Mouse (Mus musculus): ENCODE data around the gene Serpina5. TPM values are rescaled to one million over a fixed set of nuclear protein-coding genes. Genes with fewer than 3 reads are reported as not detected.

Serpina5 gene
- polyA plus RNA-seq, 1 experiment from 2014 or later: not detected

DNA sequence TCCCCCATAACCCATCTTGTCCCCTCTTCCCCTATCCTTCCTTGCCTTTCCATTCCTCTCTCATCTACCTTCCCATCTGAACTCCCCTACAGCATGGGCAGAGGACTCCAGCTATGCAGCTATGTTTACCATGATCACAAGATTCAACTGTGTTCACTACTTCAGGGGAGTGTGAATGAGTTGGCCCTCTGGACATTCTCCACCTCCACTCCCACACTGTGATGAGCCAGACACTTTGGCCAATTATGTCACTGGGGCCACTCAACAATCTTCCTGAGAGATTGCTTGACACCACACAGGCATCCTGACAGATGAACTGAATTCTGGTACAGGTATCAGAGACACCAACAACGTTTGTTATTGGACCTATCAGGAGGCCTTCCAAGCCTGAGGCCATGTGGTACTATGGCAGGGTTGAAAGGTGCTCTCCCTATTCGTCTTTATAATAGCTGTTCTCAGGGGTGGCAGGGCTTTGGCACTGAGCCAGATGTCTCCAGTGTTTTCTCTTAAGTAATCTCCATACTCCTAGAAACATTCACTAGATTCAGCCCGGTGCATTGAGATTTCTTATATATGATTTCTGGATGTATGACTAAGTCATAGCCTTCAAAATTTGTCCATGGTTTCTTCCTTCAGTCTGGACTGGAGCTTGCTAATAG is 14.1 kb downstream of the Serpina5 start:
- ATAC-seq: no peak
- 46% methylated on average over 3 of the region's 3 CpGs for WGBS

DNA sequence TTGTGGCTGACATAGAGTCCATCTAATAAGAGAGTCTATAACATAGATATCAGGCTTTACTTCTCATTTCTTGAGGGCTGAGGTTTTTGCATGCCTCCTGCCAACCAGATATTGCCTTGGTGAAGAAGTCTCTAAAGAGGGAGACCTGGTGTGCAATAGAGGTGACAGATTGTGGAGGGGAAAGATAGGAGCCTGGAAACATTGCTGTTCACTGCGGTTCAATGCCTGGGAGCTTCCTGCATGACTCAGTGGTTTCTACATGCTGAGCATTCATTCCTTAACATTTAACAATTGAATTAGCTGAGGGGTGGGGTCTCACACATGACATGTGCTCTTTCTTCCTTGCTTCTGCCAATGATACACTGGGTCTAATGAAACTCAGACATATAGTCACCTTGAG is 22.2 kb downstream of the Serpina5 start:
- Histone ChIP-seq H3K9me3 (ENCODE audit: control insufficient read depth, low read length) (no peaks in the 10 kb centered on the region), H3K9ac (replicated peaks; ENCODE audit: low read depth, low read length) (no peak overlapping the region), H3K27me3 (replicated peaks; ENCODE audit: control insufficient read depth, insufficient read depth, low read length) (no peaks in the 10 kb centered on the region), H3K4me3 (replicated peaks; ENCODE audit: low read length) (no peak overlapping the region), H3K4me2 (ENCODE audit: low read length) (no peak overlapping the region), H3K4me1 (replicated peaks; ENCODE audit: control insufficient read depth, insufficient read depth, low read length) (no peaks in the 10 kb centered on the region), H3K36me3 (ENCODE audit: control insufficient read depth, insufficient read depth) (no peaks in the 10 kb centered on the region), H3K27ac (ENCODE audit: low read length) (no peak overlapping the region)
- no peak for ATAC-seq
- 92% methylated on average over 1 of the region's 1 CpGs for WGBS

More for the DNA sequence above, 14.1 kb downstream of the Serpina5 start:
- H3K9ac ChIP-seq (replicated peaks; ENCODE audit: low read depth, low read length): no peak overlapping the region
- H3K4me3 ChIP-seq (replicated peaks; ENCODE audit: low read length): no peak overlapping the region
- H3K27ac ChIP-seq (ENCODE audit: low read length): no peak overlapping the region
- H3K4me2 ChIP-seq (ENCODE audit: low read length): no peak overlapping the region
- H3K27me3 ChIP-seq (replicated peaks; ENCODE audit: control insufficient read depth, insufficient read depth, low read length): no peaks in the 10 kb centered on the region
- H3K36me3 ChIP-seq (ENCODE audit: control insufficient read depth, insufficient read depth): no peaks in the 10 kb centered on the region
- H3K9me3 ChIP-seq (ENCODE audit: control insufficient read depth, low read length): no peaks in the 10 kb centered on the region
- no peaks in the 10 kb centered on the region for H3K4me1 ChIP-seq (replicated peaks; ENCODE audit: control insufficient read depth, insufficient read depth, low read length)

DNA sequence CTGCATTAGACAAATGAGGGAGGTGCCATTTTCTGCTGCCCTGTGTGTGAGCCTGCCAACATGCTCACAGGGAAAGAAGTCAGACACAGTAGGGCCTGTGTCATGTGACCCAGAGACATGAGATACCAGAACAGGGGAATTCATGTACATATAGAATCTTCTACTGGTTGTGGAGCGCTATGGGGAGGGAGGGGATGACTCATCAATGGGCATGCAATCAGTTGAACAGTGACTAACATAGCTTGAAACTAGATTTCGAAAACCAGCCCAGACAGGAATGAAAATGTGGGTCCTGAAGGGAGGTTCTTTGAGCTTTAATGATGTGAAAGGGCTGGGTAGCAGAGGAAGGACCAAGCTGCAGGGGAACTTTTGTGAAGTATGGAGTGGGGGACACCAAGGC is 23.1 kb downstream of the Serpina5 start:
- H3K4me2 ChIP-seq (ENCODE audit: low read length): no peak overlapping the region
- no peak overlapping the region for H3K9ac ChIP-seq (replicated peaks; ENCODE audit: low read depth, low read length)
- H3K4me1 ChIP-seq (replicated peaks; ENCODE audit: control insufficient read depth, insufficient read depth, low read length): no peaks in the 10 kb centered on the region
- no peaks in the 10 kb centered on the region for H3K27me3 ChIP-seq (replicated peaks; ENCODE audit: control insufficient read depth, insufficient read depth, low read length)
- ATAC-seq: no peak
- H3K4me3 ChIP-seq (replicated peaks; ENCODE audit: low read length): no peak overlapping the region
- no peaks in the 10 kb centered on the region for H3K9me3 ChIP-seq (ENCODE audit: control insufficient read depth, low read length)
- H3K27ac ChIP-seq (ENCODE audit: low read length): no peak overlapping the region
- no peaks in the 10 kb centered on the region for H3K36me3 ChIP-seq (ENCODE audit: control insufficient read depth, insufficient read depth)
- 81% methylated on average over 2 of the region's 2 CpGs for WGBS

DNA sequence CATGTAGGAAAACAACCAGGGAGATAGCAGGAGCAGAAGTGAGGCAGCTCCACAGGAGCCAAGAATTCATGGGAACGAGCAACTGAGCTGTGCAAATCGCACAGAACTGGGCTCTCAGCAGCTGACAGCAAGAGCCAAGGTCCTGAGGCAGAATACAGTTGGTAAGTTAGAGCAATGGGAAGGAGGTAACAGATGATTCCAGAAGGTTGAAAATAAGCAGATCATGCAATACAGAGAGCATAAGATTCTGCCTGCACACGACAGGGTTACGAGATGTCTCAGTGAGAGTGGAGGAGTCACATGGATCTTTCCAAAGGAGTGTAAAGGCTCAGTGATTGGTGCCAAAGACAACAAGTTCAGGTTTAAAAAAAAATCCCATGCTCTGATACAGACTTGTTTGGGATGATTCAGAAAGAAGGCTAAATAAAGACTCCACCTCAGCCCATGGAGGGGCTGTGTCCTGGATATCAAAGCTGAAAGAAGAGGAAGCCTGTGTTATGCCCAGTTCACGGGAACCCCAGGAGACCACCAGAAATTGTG is 24.2 kb downstream of the Serpina5 start:
- Histone ChIP-seq H3K4me2 (ENCODE audit: low read length) (no peak overlapping the region), H3K36me3 (ENCODE audit: control insufficient read depth, insufficient read depth) (no peaks in the 10 kb centered on the region), H3K4me3 (replicated peaks; ENCODE audit: low read length) (no peak overlapping the region), H3K9ac (replicated peaks; ENCODE audit: low read depth, low read length) (no peak overlapping the region), H3K27me3 (replicated peaks; ENCODE audit: control insufficient read depth, insufficient read depth, low read length) (no peaks in the 10 kb centered on the region), H3K4me1 (replicated peaks; ENCODE audit: control insufficient read depth, insufficient read depth, low read length) (no peaks in the 10 kb centered on the region), H3K9me3 (ENCODE audit: control insufficient read depth, low read length) (no peaks in the 10 kb centered on the region), H3K27ac (ENCODE audit: low read length) (no peak overlapping the region)
- 91% methylated on average over 5 of the region's 5 CpGs for WGBS
- no peak for ATAC-seq

DNA sequence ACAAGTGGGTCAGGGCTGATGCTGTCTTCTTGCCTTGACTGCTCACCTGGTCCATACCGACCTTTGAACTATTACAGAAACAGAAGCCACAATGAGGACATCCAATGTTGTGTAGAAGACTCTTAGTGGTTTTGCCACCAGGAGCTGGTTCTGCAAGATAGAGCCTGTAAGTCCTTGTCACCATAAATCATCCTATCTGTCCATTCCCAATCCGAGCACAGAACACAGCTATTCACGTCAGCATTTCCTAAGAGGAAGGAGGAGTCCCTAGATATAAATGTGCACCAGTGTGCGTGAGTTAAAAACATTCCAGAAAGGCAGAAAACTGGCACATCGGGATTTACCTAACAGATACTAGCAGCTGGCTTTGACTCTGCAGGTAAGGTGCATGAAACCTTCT is 26.8 kb downstream of the Serpina5 start, which contains the start of gene Serpina3b:
TSS of gene Serpina3b (plus strand) at position 301 of the 400 bp plus-strand sequence.
- Histone ChIP-seq H3K9me3 (ENCODE audit: control insufficient read depth, low read length) (no peaks in the 10 kb centered on the region), H3K4me2 (ENCODE audit: low read length) (no peak within 1 kb of the TSS)
- 87% methylated on average over 5 of the region's 5 CpGs for WGBS

DNA sequence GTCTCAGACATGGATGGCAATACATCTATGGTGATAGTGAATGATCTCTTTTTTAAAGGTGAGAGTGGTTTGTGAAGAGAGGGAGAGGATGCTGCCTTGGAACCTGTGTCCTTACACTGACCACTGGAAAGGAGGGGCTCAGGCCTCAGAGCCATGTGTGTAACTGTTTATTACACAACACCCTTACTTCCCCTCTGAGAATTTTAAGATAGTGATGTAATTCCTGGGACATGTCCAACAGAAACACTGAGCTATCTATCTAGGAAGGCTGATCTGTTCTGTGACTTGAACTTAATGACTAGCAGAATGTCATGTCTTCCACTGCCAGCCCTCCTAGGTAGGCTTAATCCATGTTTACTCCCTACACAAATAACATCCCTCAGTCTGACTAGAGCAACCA is 30.1 kb downstream of the Serpina5 start:
- Histone ChIP-seq H3K9me3 (ENCODE audit: control insufficient read depth, low read length) (no peaks in the 10 kb centered on the region), H3K27me3 (replicated peaks; ENCODE audit: control insufficient read depth, insufficient read depth, low read length) (no peaks in the 10 kb centered on the region), H3K4me2 (ENCODE audit: low read length) (no peak overlapping the region), H3K27ac (ENCODE audit: low read length) (no peak overlapping the region), H3K4me3 (replicated peaks; ENCODE audit: low read length) (no peak overlapping the region), H3K9ac (replicated peaks; ENCODE audit: low read depth, low read length) (no peak overlapping the region), H3K36me3 (ENCODE audit: control insufficient read depth, insufficient read depth) (no peaks in the 10 kb centered on the region), H3K4me1 (replicated peaks; ENCODE audit: control insufficient read depth, insufficient read depth, low read length) (no peaks in the 10 kb centered on the region)
- no peak for ATAC-seq

More for the DNA sequence above, 26.8 kb downstream of the Serpina5 start, which contains the start of gene Serpina3b:
- Histone ChIP-seq H3K27ac (ENCODE audit: low read length) (no peak within 1 kb of the TSS), H3K4me3 (replicated peaks; ENCODE audit: low read length) (no peak within 1 kb of the TSS), H3K36me3 (ENCODE audit: control insufficient read depth, insufficient read depth) (no peaks in the 10 kb centered on the region), H3K27me3 (replicated peaks; ENCODE audit: control insufficient read depth, insufficient read depth, low read length) (no peaks in the 10 kb centered on the region), H3K9ac (replicated peaks; ENCODE audit: low read depth, low read length) (no peak within 1 kb of the TSS), H3K4me1 (replicated peaks; ENCODE audit: control insufficient read depth, insufficient read depth, low read length) (no peaks in the 10 kb centered on the region)
- ATAC-seq: no peak

DNA sequence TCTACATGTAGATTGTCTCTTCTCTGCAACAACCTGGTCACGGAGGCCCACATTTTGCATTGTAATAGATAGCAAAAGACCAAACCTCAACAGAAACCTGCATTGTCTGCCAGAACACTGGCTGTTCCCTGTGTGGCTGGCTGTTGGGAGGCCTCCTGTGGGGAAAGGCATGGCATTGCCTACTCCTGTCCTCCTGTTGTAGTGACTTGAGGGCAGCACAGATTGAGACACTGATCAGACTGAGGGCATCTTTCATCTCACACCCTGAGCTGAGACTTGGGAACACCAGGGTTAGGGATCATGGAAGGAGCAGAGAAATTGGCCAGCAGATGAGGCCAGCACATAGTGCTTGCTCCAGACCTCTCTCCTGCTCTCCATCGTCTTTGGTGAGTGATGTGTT is 37.3 kb downstream of the Serpina5 start:
- 82% methylated on average over 2 of the region's 2 CpGs for WGBS
- no peaks in the 10 kb centered on the region for H3K9me3 ChIP-seq (ENCODE audit: control insufficient read depth, low read length)
- ATAC-seq: no peak
- H3K9ac ChIP-seq (replicated peaks; ENCODE audit: low read depth, low read length): no peak overlapping the region
- H3K4me1 ChIP-seq (replicated peaks; ENCODE audit: control insufficient read depth, insufficient read depth, low read length): no peaks in the 10 kb centered on the region
- H3K27ac ChIP-seq (ENCODE audit: low read length): no peak overlapping the region
- no peaks in the 10 kb centered on the region for H3K36me3 ChIP-seq (ENCODE audit: control insufficient read depth, insufficient read depth)
- H3K27me3 ChIP-seq (replicated peaks; ENCODE audit: control insufficient read depth, insufficient read depth, low read length): no peaks in the 10 kb centered on the region
- H3K4me3 ChIP-seq (replicated peaks; ENCODE audit: low read length): no peak overlapping the region
- no peak overlapping the region for H3K4me2 ChIP-seq (ENCODE audit: low read length)

DNA sequence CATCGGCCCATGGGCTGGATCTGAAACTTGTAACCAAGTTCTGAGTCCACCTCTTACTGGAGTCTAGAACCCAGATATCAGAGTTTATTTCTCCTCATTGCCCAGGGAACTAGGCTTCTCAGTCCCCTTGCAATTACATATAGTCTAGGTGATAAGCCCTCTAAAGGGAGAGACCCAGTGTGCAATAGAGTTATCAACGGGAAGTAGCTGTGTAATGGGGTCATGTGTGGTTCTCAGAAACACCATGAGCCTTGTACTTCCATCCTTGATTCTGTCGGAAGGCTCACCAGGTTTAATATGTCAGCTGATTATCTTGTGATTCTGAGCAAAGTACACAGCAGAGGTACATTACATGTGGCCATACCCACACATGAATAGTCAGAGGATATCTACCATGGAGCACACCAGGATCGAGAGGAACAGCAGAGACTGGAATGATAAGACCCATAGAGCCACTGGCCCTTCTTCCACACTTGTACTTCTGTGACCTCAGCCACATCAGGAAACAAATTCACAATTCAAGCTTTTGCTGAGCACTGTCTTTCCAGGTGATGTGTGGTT is 39.7 kb downstream of the Serpina5 start:
- Histone ChIP-seq H3K4me3 (replicated peaks; ENCODE audit: low read length) (no peak overlapping the region), H3K36me3 (ENCODE audit: control insufficient read depth, insufficient read depth) (no peaks in the 10 kb centered on the region), H3K4me1 (replicated peaks; ENCODE audit: control insufficient read depth, insufficient read depth, low read length) (no peaks in the 10 kb centered on the region), H3K9me3 (ENCODE audit: control insufficient read depth, low read length) (no peaks in the 10 kb centered on the region), H3K4me2 (ENCODE audit: low read length) (no peak overlapping the region), H3K27ac (ENCODE audit: low read length) (no peak overlapping the region), H3K27me3 (replicated peaks; ENCODE audit: control insufficient read depth, insufficient read depth, low read length) (no peaks in the 10 kb centered on the region), H3K9ac (replicated peaks; ENCODE audit: low read depth, low read length) (no peak overlapping the region)
- no peak for ATAC-seq
- 91% methylated on average over 4 of the region's 4 CpGs for WGBS

DNA sequence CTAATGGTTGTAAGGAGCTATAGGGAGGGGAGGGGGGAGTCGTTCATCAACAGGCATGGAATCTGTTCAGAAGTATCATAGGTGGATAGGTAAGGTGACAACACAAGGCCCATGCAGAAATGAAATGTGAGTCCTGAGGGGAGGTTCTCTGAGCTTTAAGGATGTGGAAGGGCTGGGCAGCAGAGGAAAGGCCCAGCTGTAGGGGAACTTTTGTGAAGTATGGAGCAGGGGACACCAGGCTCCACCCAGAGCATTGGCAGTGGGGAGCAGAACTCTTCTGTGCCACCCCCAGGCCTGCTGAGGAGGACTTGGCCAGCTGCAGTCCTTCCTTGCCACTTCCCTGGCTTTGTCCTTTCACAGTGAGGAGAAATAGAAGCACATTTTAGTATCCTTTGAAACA is 40.6 kb downstream of the Serpina5 start:
- no peak overlapping the region for H3K9ac ChIP-seq (replicated peaks; ENCODE audit: low read depth, low read length)
- no peak overlapping the region for H3K4me3 ChIP-seq (replicated peaks; ENCODE audit: low read length)
- no peaks in the 10 kb centered on the region for H3K27me3 ChIP-seq (replicated peaks; ENCODE audit: control insufficient read depth, insufficient read depth, low read length)
- 83% methylated on average over 1 of the region's 1 CpGs for WGBS
- no peak overlapping the region for H3K4me2 ChIP-seq (ENCODE audit: low read length)
- H3K9me3 ChIP-seq (ENCODE audit: control insufficient read depth, low read length): no peaks in the 10 kb centered on the region
- H3K27ac ChIP-seq (ENCODE audit: low read length): no peak overlapping the region
- no peak for ATAC-seq
- no peaks in the 10 kb centered on the region for H3K36me3 ChIP-seq (ENCODE audit: control insufficient read depth, insufficient read depth)
- no peaks in the 10 kb centered on the region for H3K4me1 ChIP-seq (replicated peaks; ENCODE audit: control insufficient read depth, insufficient read depth, low read length)
